Mouse (Mus musculus) embryonic fibroblast, embryonic 13.5 days (primary cell): ENCODE data around the gene Cep63.

Experiments used
- CTCF ChIP-seq: IDR thresholded peaks from 2 replicates; pipeline ENCODE4 v1.5.1; 2011; ENCODE audit warnings: mild to moderate bottlenecking, control low read depth, low read length, moderate library complexity, borderline replicate concordance; ENCODE audit not compliant: insufficient read depth
- POLR2A ChIP-seq: IDR thresholded peaks from 2 replicates; pipeline ENCODE4 v1.6.1; 2011; ENCODE audit warnings: low read depth, mild to moderate bottlenecking, control low read depth, low read length, moderate library complexity

GRCm38 (mm10) chr9:102643486-102644101 is 17.3 kb upstream of the Cep63 start:
- TF ChIP-seq POLR2A (no peak), CTCF (no peak)
